Mouse (Mus musculus) kidney, adult 2 months (tissue): ENCODE measurements around the gene D1Pas1. TPM values are rescaled to one million over a fixed set of nuclear protein-coding genes. Genes with fewer than 3 reads are reported as not detected.

Source experiments
- DNase-seq: peaks from one replicate; pipeline ENCODE4 v3.0.0; 2021
- H3K27ac ChIP-seq: fragments of 200-500 bp; 2 replicates; pipeline ENCODE4 v1.5.1; 2012; ENCODE audit warnings: low read depth, low read length, control low read depth, inconsistent platforms; ENCODE audit not compliant: insufficient read depth
- H3K27me3 ChIP-seq: fragments of 200-500 bp; replicated peaks from 2 replicates; pipeline ENCODE4 v1.6.1; 2012; ENCODE audit warnings: mild to moderate bottlenecking, moderate library complexity, low read length, inconsistent platforms; ENCODE audit not compliant: control insufficient read depth, insufficient read depth
- H3K36me3 ChIP-seq: fragments of 200-500 bp; 2 replicates; pipeline ENCODE4 v1.6.1; 2012; ENCODE audit warnings: mild to moderate bottlenecking, moderate library complexity, low read length, inconsistent platforms; ENCODE audit not compliant: control insufficient read depth, insufficient read depth
- H3K4me1 ChIP-seq: fragments of 200-500 bp; 2 replicates; pipeline ENCODE4 v1.6.1; 2011; ENCODE audit warnings: low read length; ENCODE audit not compliant: control insufficient read depth, insufficient read depth
- H3K4me3 ChIP-seq: fragments of 200-500 bp; 2 replicates; pipeline ENCODE4 v1.5.1; 2011; ENCODE audit warnings: mild to moderate bottlenecking, low read depth, low read length, control low read depth; ENCODE audit not compliant: insufficient read depth
- CTCF ChIP-seq: fragments of 200-500 bp; conservative IDR thresholded peaks from 2 replicates; pipeline ENCODE4 v1.5.1; 2011; ENCODE audit warnings: low read depth, mild to moderate bottlenecking, control low read depth, low read length, moderate library complexity, mixed read lengths; ENCODE audit not compliant: insufficient read depth, insufficient read length
- POLR2A ChIP-seq: fragments of 200-500 bp; IDR thresholded peaks from one replicate; pipeline ENCODE4 v1.6.1; 2011; ENCODE audit warnings: low read depth, low read length, control low read depth
- WGBS: fragments of 180-500 bp; shearing (Covaris S2); methylation state at CpG from one replicate; pipeline ENCODE4 v1.1.7; 2018; 5-methylcytosine and 5-hydroxymethylcytosine counted together
- polyA plus RNA-seq: library from polyadenylated mRNA; depleted of rRNA; stranded (reverse); fragments of >200 nt; gene quantifications from 2 replicates; pipeline ENCODE4 v1.2.3, GENCODE M21; 2012

D1Pas1 gene
- polyA plus RNA-seq, 1 experiment: 0.05 TPM

DNA sequence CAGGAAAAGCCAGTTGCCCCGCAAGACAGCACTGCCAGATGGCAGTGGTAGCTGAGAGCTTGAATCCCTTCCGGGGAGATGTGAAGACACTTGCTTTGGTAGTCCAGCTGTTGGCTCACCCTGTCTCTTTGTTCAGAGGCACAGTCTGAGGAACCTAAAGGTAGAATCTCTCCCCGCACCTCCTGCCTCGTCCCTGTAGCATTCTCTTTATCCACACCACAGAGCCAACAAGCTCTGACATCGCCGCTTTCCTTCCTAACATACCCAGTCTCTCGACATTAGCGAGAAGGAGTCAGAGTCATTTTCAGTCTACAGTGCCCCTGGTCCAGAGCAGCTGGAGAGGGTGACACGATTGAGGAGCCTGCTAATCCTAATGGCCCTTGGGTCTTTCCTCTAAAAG, 18.9 kb downstream of the D1Pas1 start:
- H3K4me1 ChIP-seq: no peaks in the 10 kb centered on the region
- no peaks in the 10 kb centered on the region for H3K36me3 ChIP-seq
- no peak for DNase-seq
- WGBS: 82% methylated on average over 9 of the region's 9 CpGs
- no peaks in the 10 kb centered on the region for H3K27me3 ChIP-seq
- H3K4me3 ChIP-seq: no peak overlapping the region
- no peak overlapping the region for H3K27ac ChIP-seq
- TF ChIP-seq POLR2A (no peak), CTCF (no peak)

DNA sequence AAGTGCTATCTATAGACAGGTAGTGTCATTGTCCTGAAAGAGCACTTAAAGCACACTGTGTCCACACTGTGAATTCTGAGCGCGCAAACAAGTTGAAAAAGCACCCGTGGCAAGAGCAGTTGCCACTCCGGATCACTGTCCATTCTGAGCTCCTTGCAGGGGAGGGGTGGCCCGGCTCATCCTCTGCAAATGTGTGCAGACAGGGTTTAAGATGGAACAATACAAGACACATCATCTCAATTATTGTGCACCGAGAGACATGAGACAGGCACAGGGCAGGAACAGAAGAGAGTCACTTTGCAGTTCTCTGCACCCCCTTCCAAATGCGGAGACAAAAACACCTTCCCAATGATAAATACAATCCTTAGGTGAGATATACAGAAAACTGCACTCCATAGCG, 19.3 kb downstream of the D1Pas1 start:
- Histone ChIP-seq H3K4me3 (no peak overlapping the region), H3K4me1 (no peaks in the 10 kb centered on the region), H3K27me3 (no peaks in the 10 kb centered on the region), H3K27ac (no peak overlapping the region), H3K36me3 (no peaks in the 10 kb centered on the region)
- TF ChIP-seq CTCF (no peak), POLR2A (no peak)
- 92% methylated on average over 8 of the region's 8 CpGs for WGBS
- DNase-seq: no peak

DNA sequence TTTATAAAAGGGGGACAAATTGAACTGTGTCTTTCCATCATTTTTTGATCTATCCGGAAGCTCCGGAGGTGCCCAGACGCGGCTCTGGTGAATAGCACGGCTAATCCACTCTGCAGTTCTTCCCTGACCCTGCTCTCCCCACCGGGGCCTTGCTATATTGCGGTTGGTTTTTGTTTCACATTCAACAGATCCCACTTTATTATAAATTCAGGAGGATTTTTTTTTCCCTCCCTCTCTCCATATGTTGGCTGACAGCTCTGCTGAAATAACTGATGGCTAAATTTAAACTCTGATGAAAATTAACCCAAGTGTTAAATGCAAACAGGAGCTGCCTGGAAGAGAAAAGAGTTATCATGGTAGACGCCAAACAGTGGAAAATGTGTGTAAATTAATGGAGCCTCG, 21.1 kb downstream of the D1Pas1 start:
- WGBS: 62% methylated on average over 9 of the region's 9 CpGs
- Histone ChIP-seq H3K36me3 (no peaks in the 10 kb centered on the region), H3K27ac (no peak overlapping the region), H3K4me3 (no peak overlapping the region), H3K27me3 (no peaks in the 10 kb centered on the region), H3K4me1 (no peaks in the 10 kb centered on the region)
- DNase-seq: no peak
- no peak for TF ChIP-seq POLR2A
- TF ChIP-seq CTCF: no peak

DNA sequence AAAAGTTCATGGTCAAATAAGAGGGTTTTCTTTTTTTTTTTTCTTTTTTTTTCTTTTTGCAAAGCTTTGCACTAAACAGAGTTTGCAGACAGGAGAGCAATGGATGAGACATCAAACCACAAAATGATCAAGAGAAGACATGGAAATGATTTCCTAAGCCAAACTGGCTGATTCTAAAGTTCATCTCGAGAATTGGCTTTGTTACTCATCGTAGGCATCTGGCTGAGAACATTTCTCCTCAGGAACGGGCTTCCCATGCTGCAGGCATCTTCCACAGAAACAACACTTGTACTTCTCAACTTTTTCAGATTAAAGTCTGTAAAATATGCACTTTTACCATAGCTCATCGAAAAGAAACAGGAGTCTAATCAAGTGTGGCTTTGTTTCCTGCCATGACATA, 21.6 kb downstream of the D1Pas1 start:
- no peaks in the 10 kb centered on the region for H3K27me3 ChIP-seq
- H3K4me1 ChIP-seq: no peaks in the 10 kb centered on the region
- no peak overlapping the region for H3K27ac ChIP-seq
- no peak overlapping the region for H3K4me3 ChIP-seq
- H3K36me3 ChIP-seq: no peaks in the 10 kb centered on the region
- TF ChIP-seq POLR2A (no peak), CTCF (no peak)
- DNase-seq: no peak
- WGBS: 77% methylated on average over 4 of the region's 4 CpGs

DNA sequence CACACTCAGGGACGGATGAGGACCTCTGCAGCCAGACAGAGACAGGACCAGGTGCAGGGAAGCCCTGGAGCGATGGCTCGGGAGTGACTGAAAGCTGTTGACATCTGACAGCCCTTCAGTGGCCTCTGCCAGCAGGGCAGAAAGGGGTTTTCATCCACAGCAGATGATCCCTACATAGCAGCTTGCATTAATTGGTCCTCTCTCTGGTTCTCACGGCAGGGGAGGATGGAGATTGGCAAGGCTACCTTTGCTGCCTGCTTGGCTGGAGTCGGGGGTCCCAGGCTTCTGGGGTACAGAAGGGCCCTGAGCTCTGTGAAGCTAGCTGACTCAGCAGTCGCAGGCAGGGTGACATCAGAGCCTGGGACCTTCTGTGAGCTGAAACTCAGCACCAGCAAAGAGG, 24.3 kb downstream of the D1Pas1 start:
- 75% methylated on average over 6 of the region's 6 CpGs for WGBS
- no peak overlapping the region for H3K4me3 ChIP-seq
- no peak for TF ChIP-seq CTCF
- TF ChIP-seq POLR2A: no peak
- no peak overlapping the region for H3K27ac ChIP-seq
- no peaks in the 10 kb centered on the region for H3K36me3 ChIP-seq
- H3K27me3 ChIP-seq: no peaks in the 10 kb centered on the region
- DNase-seq: no peak
- no peaks in the 10 kb centered on the region for H3K4me1 ChIP-seq

DNA sequence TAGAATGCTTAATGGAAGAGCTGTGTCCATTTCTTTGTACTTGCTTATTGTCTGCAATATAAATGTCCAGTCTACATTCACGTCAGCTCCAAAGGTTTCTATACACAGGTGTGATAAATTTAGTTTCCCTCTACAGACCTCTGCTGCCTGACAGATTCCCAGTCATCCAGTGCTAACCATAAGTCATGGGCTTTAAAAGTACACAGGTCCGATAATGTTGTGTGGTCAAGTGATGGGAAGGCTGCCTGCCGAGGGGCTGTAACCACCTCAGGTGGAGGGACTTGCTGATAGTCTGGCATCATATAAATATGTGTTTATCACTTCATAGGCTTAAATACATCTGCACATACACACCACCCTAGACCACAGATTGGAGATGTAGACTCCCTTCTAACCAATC, 24.9 kb downstream of the D1Pas1 start:
- Histone ChIP-seq H3K27ac (no peak overlapping the region), H3K36me3 (no peaks in the 10 kb centered on the region), H3K4me3 (no peak overlapping the region), H3K4me1 (no peaks in the 10 kb centered on the region), H3K27me3 (no peaks in the 10 kb centered on the region)
- no peak for DNase-seq
- TF ChIP-seq CTCF (no peak), POLR2A (no peak)
- 93% methylated on average over 3 of the region's 3 CpGs for WGBS

DNA sequence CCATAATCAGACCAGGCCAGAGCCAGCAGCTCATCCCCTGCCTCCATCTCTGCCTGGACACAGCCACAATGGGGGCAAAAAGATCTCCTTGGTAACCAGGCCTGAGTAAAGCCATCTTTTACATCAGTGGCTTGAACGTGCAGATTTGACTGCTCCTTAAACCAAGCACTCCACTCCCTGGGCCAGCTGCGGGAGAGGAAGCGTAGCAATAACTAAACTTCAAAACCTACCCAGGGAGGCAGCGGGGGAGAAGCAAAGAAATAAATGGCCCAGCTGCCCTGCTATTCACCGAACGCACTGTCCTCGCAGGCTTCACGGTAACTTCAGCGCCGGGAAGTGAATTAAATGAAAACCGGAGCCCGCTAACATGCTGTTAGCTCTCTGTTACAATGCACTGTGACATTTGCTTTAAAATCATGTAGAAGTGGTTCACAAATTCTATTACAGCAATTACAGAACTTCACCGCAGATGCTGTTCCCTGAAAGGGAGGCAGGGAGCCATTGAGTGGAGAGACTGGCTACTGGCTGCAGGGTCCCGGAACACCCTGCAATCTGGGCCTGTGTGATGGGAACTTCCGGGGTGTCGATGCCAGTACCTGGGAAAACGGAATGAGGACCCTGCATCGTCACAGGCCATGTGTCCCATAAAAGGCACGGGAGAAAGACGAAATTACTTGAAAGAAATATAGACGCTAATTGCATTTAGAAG, 30.5 kb downstream of the D1Pas1 start:
- TF ChIP-seq POLR2A (no peak), CTCF (no peak)
- Histone ChIP-seq H3K4me1 (no peaks in the 10 kb centered on the region), H3K4me3 (no peak overlapping the region), H3K36me3 (no peaks in the 10 kb centered on the region), H3K27me3 (no peaks in the 10 kb centered on the region), H3K27ac (no peak overlapping the region)
- DNase-seq: no peak
- 90% methylated on average over 21 of the region's 21 CpGs for WGBS
